Mouse (Mus musculus): Measurements from ENCODE around the gene Nfib. TPM values are rescaled to one million over a fixed set of nuclear protein-coding genes. Genes with fewer than 3 reads are reported as not detected.

The Nfib gene
- polyA plus RNA-seq, 1 experiment: 3.9 TPM

GRCm38 (mm10) chr4:82548247-82548646, 157.3 kb downstream of the Nfib start:
- no peaks in the 10 kb centered on the region for H3K4me1 ChIP-seq (replicated peaks; ENCODE audit: control insufficient read depth, insufficient read depth, low read length)
- DNase-seq: no peak
- H3K4me3 ChIP-seq (ENCODE audit: control insufficient read depth, insufficient read depth, low read length): no peak overlapping the region
- TF ChIP-seq POLR2A (IDR thresholded peaks at IDR 0.05; ENCODE audit: control insufficient read depth, extremely low read depth, insufficient read depth, low read length, poor library complexity) (no peak), CTCF (IDR thresholded peaks at IDR 0.05; ENCODE audit: borderline replicate concordance, control insufficient read depth, extremely low read depth, insufficient read depth, low read length, poor library complexity) (no peak)
- WGBS: 98% methylated on average over 1 of the region's 1 CpGs
- no peaks in the 10 kb centered on the region for H3K27me3 ChIP-seq (ENCODE audit: control insufficient read depth, insufficient read depth, low read length)
- H3K27ac ChIP-seq (ENCODE audit: control insufficient read depth, insufficient read depth, low read length): no peak overlapping the region
- H3K36me3 ChIP-seq (ENCODE audit: control insufficient read depth, insufficient read depth, low read length): no peaks in the 10 kb centered on the region

- no peak for DNase-seq
- Histone ChIP-seq H3K36me3 (ENCODE audit: control insufficient read depth, insufficient read depth, low read length) (no peaks in the 10 kb centered on the region), H3K27ac (ENCODE audit: control insufficient read depth, insufficient read depth, low read length) (no peak overlapping the region), H3K4me3 (ENCODE audit: control insufficient read depth, insufficient read depth, low read length) (no peak overlapping the region), H3K4me1 (replicated peaks; ENCODE audit: control insufficient read depth, insufficient read depth, low read length) (no peaks in the 10 kb centered on the region), H3K27me3 (ENCODE audit: control insufficient read depth, insufficient read depth, low read length) (0 out of 2 replicates have a peak, but pooled peaks cover 2% of the 10 kb centered on the region)
- TF ChIP-seq POLR2A (IDR thresholded peaks at IDR 0.05; ENCODE audit: control insufficient read depth, extremely low read depth, insufficient read depth, low read length, poor library complexity): no peak
- no peak for TF ChIP-seq CTCF (IDR thresholded peaks at IDR 0.05; ENCODE audit: borderline replicate concordance, control insufficient read depth, extremely low read depth, insufficient read depth, low read length, poor library complexity)
- WGBS: 82% methylated on average over 3 of the region's 3 CpGs
Observed at GRCm38 (mm10) chr4:82543936-82544335, 161.6 kb downstream of the Nfib start.

- Histone ChIP-seq H3K36me3 (ENCODE audit: control insufficient read depth, insufficient read depth, low read length) (no peaks in the 10 kb centered on the region), H3K27me3 (ENCODE audit: control insufficient read depth, insufficient read depth, low read length) (peaks cover 5% of the 10 kb centered on the region; the same call in 1 of the 2 replicates), H3K27ac (ENCODE audit: control insufficient read depth, insufficient read depth, low read length) (no peak overlapping the region), H3K4me1 (replicated peaks; ENCODE audit: control insufficient read depth, insufficient read depth, low read length) (no peaks in the 10 kb centered on the region), H3K4me3 (ENCODE audit: control insufficient read depth, insufficient read depth, low read length) (no peak overlapping the region)
- no peak for DNase-seq
- WGBS: 93% methylated on average over 4 of the region's 4 CpGs
- TF ChIP-seq CTCF (IDR thresholded peaks at IDR 0.05; ENCODE audit: borderline replicate concordance, control insufficient read depth, extremely low read depth, insufficient read depth, low read length, poor library complexity): no peak
- no peak for TF ChIP-seq POLR2A (IDR thresholded peaks at IDR 0.05; ENCODE audit: control insufficient read depth, extremely low read depth, insufficient read depth, low read length, poor library complexity)
Observed at GRCm38 (mm10) chr4:82543398-82543740, 162.2 kb downstream of the Nfib start.

- Histone ChIP-seq H3K27me3 (ENCODE audit: control insufficient read depth, insufficient read depth, low read length) (peaks cover 6% of the 10 kb centered on the region; the same call in 1 of the 2 replicates), H3K4me3 (ENCODE audit: control insufficient read depth, insufficient read depth, low read length) (no peak overlapping the region), H3K4me1 (replicated peaks; ENCODE audit: control insufficient read depth, insufficient read depth, low read length) (no peaks in the 10 kb centered on the region), H3K36me3 (ENCODE audit: control insufficient read depth, insufficient read depth, low read length) (no peaks in the 10 kb centered on the region), H3K27ac (ENCODE audit: control insufficient read depth, insufficient read depth, low read length) (no peak overlapping the region)
- WGBS: 84% methylated on average over 10 of the region's 10 CpGs
- no peak for DNase-seq
- TF ChIP-seq POLR2A (IDR thresholded peaks at IDR 0.05; ENCODE audit: control insufficient read depth, extremely low read depth, insufficient read depth, low read length, poor library complexity) (no peak), CTCF (IDR thresholded peaks at IDR 0.05; ENCODE audit: borderline replicate concordance, control insufficient read depth, extremely low read depth, insufficient read depth, low read length, poor library complexity) (no peak)
Observed at GRCm38 (mm10) chr4:82542656-82543397, 162.7 kb downstream of the Nfib start.

GRCm38 (mm10) chr4:82541894-82542510, 163.5 kb downstream of the Nfib start:
- Histone ChIP-seq H3K4me1 (replicated peaks; ENCODE audit: control insufficient read depth, insufficient read depth, low read length) (no peaks in the 10 kb centered on the region), H3K27me3 (ENCODE audit: control insufficient read depth, insufficient read depth, low read length) (peaks cover 6% of the 10 kb centered on the region; the same call in 1 of the 2 replicates), H3K27ac (ENCODE audit: control insufficient read depth, insufficient read depth, low read length) (no peak overlapping the region), H3K4me3 (ENCODE audit: control insufficient read depth, insufficient read depth, low read length) (no peak overlapping the region), H3K36me3 (ENCODE audit: control insufficient read depth, insufficient read depth, low read length) (no peaks in the 10 kb centered on the region)
- peak; percentile 11 for DNase-seq
- 36% methylated on average over 7 of the region's 7 CpGs for WGBS
- TF ChIP-seq POLR2A (IDR thresholded peaks at IDR 0.05; ENCODE audit: control insufficient read depth, extremely low read depth, insufficient read depth, low read length, poor library complexity) (no peak), CTCF (IDR thresholded peaks at IDR 0.05; ENCODE audit: borderline replicate concordance, control insufficient read depth, extremely low read depth, insufficient read depth, low read length, poor library complexity) (no peak)

- Histone ChIP-seq H3K27ac (ENCODE audit: control insufficient read depth, insufficient read depth, low read length) (no peak overlapping the region), H3K4me3 (ENCODE audit: control insufficient read depth, insufficient read depth, low read length) (no peak overlapping the region), H3K36me3 (ENCODE audit: control insufficient read depth, insufficient read depth, low read length) (no peaks in the 10 kb centered on the region), H3K4me1 (replicated peaks; ENCODE audit: control insufficient read depth, insufficient read depth, low read length) (no peaks in the 10 kb centered on the region), H3K27me3 (ENCODE audit: control insufficient read depth, insufficient read depth, low read length) (peaks cover 6% of the 10 kb centered on the region; the same call in 1 of the 2 replicates)
- DNase-seq: no peak
- TF ChIP-seq POLR2A (IDR thresholded peaks at IDR 0.05; ENCODE audit: control insufficient read depth, extremely low read depth, insufficient read depth, low read length, poor library complexity) (no peak), CTCF (IDR thresholded peaks at IDR 0.05; ENCODE audit: borderline replicate concordance, control insufficient read depth, extremely low read depth, insufficient read depth, low read length, poor library complexity) (no peak)
- WGBS: 54% methylated on average over 5 of the region's 5 CpGs
Observed at GRCm38 (mm10) chr4:82540466-82540990, 165.0 kb downstream of the Nfib start.

Data from thymus, adult 2 months (tissue).